Mouse (Mus musculus): ENCODE data around the gene Sgcd. TPM values are rescaled to one million over a fixed set of nuclear protein-coding genes. Genes with fewer than 3 reads are reported as not detected.

The Sgcd gene
- polyA plus RNA-seq, 1 experiment: 52.2 TPM

- Histone ChIP-seq H3K4me1 (ENCODE audit: control insufficient read depth, insufficient read depth, low read length) (no peaks in the 10 kb centered on the region), H3K4me3 (ENCODE audit: insufficient read depth, low read length) (no peak overlapping the region), H3K27ac (ENCODE audit: insufficient read depth, low read length) (no peak overlapping the region)
- TF ChIP-seq CTCF (IDR thresholded peaks at IDR 0.05; ENCODE audit: borderline replicate concordance, insufficient read depth, low read length) (no peak), POLR2A (IDR thresholded peaks at IDR 0.05; ENCODE audit: low read depth, low read length) (no peak)
Measured at GRCm38 (mm10) chr11:47093296-47093912, 895.4 kb downstream of the Sgcd start.

GRCm38 (mm10) chr11:47082517-47082916, 906.3 kb downstream of the Sgcd start:
- Histone ChIP-seq H3K27ac (ENCODE audit: insufficient read depth, low read length) (no peak overlapping the region), H3K4me1 (ENCODE audit: control insufficient read depth, insufficient read depth, low read length) (no peaks in the 10 kb centered on the region), H3K4me3 (ENCODE audit: insufficient read depth, low read length) (no peak overlapping the region)
- TF ChIP-seq CTCF (IDR thresholded peaks at IDR 0.05; ENCODE audit: borderline replicate concordance, insufficient read depth, low read length) (no peak), POLR2A (IDR thresholded peaks at IDR 0.05; ENCODE audit: low read depth, low read length) (no peak)

GRCm38 (mm10) chr11:47073538-47073937, 915.2 kb downstream of the Sgcd start:
- H3K4me1 ChIP-seq (ENCODE audit: control insufficient read depth, insufficient read depth, low read length): no peaks in the 10 kb centered on the region
- TF ChIP-seq CTCF (IDR thresholded peaks at IDR 0.05; ENCODE audit: borderline replicate concordance, insufficient read depth, low read length) (no peak), POLR2A (IDR thresholded peaks at IDR 0.05; ENCODE audit: low read depth, low read length) (no peak)
- no peak overlapping the region for H3K4me3 ChIP-seq (ENCODE audit: insufficient read depth, low read length)
- no peak overlapping the region for H3K27ac ChIP-seq (ENCODE audit: insufficient read depth, low read length)

- TF ChIP-seq CTCF (IDR thresholded peaks at IDR 0.05; ENCODE audit: borderline replicate concordance, insufficient read depth, low read length): no peak
- no peak for TF ChIP-seq POLR2A (IDR thresholded peaks at IDR 0.05; ENCODE audit: low read depth, low read length)
- Histone ChIP-seq H3K27ac (ENCODE audit: insufficient read depth, low read length) (no peak overlapping the region), H3K4me1 (ENCODE audit: control insufficient read depth, insufficient read depth, low read length) (no peaks in the 10 kb centered on the region)
Measured at GRCm38 (mm10) chr11:47071161-47071560, 917.6 kb downstream of the Sgcd start.

GRCm38 (mm10) chr11:47069769-47070384, 918.9 kb downstream of the Sgcd start:
- TF ChIP-seq CTCF (IDR thresholded peaks at IDR 0.05; ENCODE audit: borderline replicate concordance, insufficient read depth, low read length) (no peak), POLR2A (IDR thresholded peaks at IDR 0.05; ENCODE audit: low read depth, low read length) (no peak)
- H3K4me3 ChIP-seq (ENCODE audit: insufficient read depth, low read length): no peak overlapping the region
- peaks cover 6% of the 10 kb centered on the region; the same call in 1 of the 2 replicates for H3K4me1 ChIP-seq (ENCODE audit: control insufficient read depth, insufficient read depth, low read length)
- H3K27ac ChIP-seq (ENCODE audit: insufficient read depth, low read length): no peak overlapping the region

More at GRCm38 (mm10) chr11:47071161-47071560, 917.6 kb downstream of the Sgcd start:
- no peak overlapping the region for H3K4me3 ChIP-seq (ENCODE audit: insufficient read depth, low read length)

GRCm38 (mm10) chr11:47063690-47064089, 925.1 kb downstream of the Sgcd start:
- Histone ChIP-seq H3K4me1 (ENCODE audit: control insufficient read depth, insufficient read depth, low read length) (peaks cover 6% of the 10 kb centered on the region; the same call in 1 of the 2 replicates), H3K4me3 (ENCODE audit: insufficient read depth, low read length) (no peak overlapping the region), H3K27ac (ENCODE audit: insufficient read depth, low read length) (no peak overlapping the region)
- TF ChIP-seq CTCF (IDR thresholded peaks at IDR 0.05; ENCODE audit: borderline replicate concordance, insufficient read depth, low read length): no peak
- no peak for TF ChIP-seq POLR2A (IDR thresholded peaks at IDR 0.05; ENCODE audit: low read depth, low read length)

GRCm38 (mm10) chr11:47050390-47050789, 938.4 kb downstream of the Sgcd start:
- no peaks in the 10 kb centered on the region for H3K4me1 ChIP-seq (ENCODE audit: control insufficient read depth, insufficient read depth, low read length)
- TF ChIP-seq POLR2A (IDR thresholded peaks at IDR 0.05; ENCODE audit: low read depth, low read length): no peak
- TF ChIP-seq CTCF (IDR thresholded peaks at IDR 0.05; ENCODE audit: borderline replicate concordance, insufficient read depth, low read length): no peak
- H3K4me3 ChIP-seq (ENCODE audit: insufficient read depth, low read length): no peak overlapping the region
- H3K27ac ChIP-seq (ENCODE audit: insufficient read depth, low read length): no peak overlapping the region

- no peaks in the 10 kb centered on the region for H3K4me1 ChIP-seq (ENCODE audit: control insufficient read depth, insufficient read depth, low read length)
- H3K4me3 ChIP-seq (ENCODE audit: insufficient read depth, low read length): no peak overlapping the region
- TF ChIP-seq POLR2A (IDR thresholded peaks at IDR 0.05; ENCODE audit: low read depth, low read length): no peak
- no peak for TF ChIP-seq CTCF (IDR thresholded peaks at IDR 0.05; ENCODE audit: borderline replicate concordance, insufficient read depth, low read length)
- H3K27ac ChIP-seq (ENCODE audit: insufficient read depth, low read length): no peak overlapping the region
Measured at GRCm38 (mm10) chr11:47049756-47050155, 939.0 kb downstream of the Sgcd start.

- no peak overlapping the region for H3K4me3 ChIP-seq (ENCODE audit: insufficient read depth, low read length)
- H3K4me1 ChIP-seq (ENCODE audit: control insufficient read depth, insufficient read depth, low read length): no peaks in the 10 kb centered on the region
- no peak overlapping the region for H3K27ac ChIP-seq (ENCODE audit: insufficient read depth, low read length)
- no peak for TF ChIP-seq POLR2A (IDR thresholded peaks at IDR 0.05; ENCODE audit: low read depth, low read length)
- no peak for TF ChIP-seq CTCF (IDR thresholded peaks at IDR 0.05; ENCODE audit: borderline replicate concordance, insufficient read depth, low read length)
Measured at GRCm38 (mm10) chr11:47032318-47032717, 956.5 kb downstream of the Sgcd start.

- no peak for TF ChIP-seq POLR2A (IDR thresholded peaks at IDR 0.05; ENCODE audit: low read depth, low read length)
- TF ChIP-seq CTCF (IDR thresholded peaks at IDR 0.05; ENCODE audit: borderline replicate concordance, insufficient read depth, low read length): no peak
- no peak overlapping the region for H3K4me3 ChIP-seq (ENCODE audit: insufficient read depth, low read length)
- no peak overlapping the region for H3K27ac ChIP-seq (ENCODE audit: insufficient read depth, low read length)
- no peaks in the 10 kb centered on the region for H3K4me1 ChIP-seq (ENCODE audit: control insufficient read depth, insufficient read depth, low read length)
Measured at GRCm38 (mm10) chr11:47020874-47021273, 967.9 kb downstream of the Sgcd start.
